Mouse (Mus musculus): ENCODE results near the gene Nfkbie. TPM values are rescaled to one million over a fixed set of nuclear protein-coding genes. Genes with fewer than 3 reads are reported as not detected.
A peak's percentile ranks its signal among the peaks of the same experiment; 100 is the strongest.

Gene Nfkbie
- polyA plus RNA-seq, 1 experiment = 12.5 TPM

GRCm38 (mm10) chr17:45578843-45579242 is 23.3 kb downstream of the Nfkbie start:
- H3K27me3 ChIP-seq (ENCODE audit: control insufficient read depth, insufficient read depth, low read length) = no peaks in the 10 kb centered on the region
- 76% methylated on average over 7 of the region's 7 CpGs for WGBS
- H3K4me1 ChIP-seq (ENCODE audit: control insufficient read depth, insufficient read depth, low read length) = peaks cover 11% of the 10 kb centered on the region
- TF ChIP-seq CTCF (IDR thresholded peaks at IDR 0.05; ENCODE audit: borderline replicate concordance, insufficient read depth, low read depth, low read length) (peak; percentile 44; the same call in 1 of the 2 replicates), POLR2A (IDR thresholded peaks at IDR 0.05; ENCODE audit: borderline replicate concordance, insufficient read depth, low read length) (no peak)
- H3K27ac ChIP-seq (ENCODE audit: insufficient read depth, low read length) = no peak overlapping the region
- DNase-seq = no peak
- H3K4me3 ChIP-seq (replicated peaks; ENCODE audit: insufficient read depth, low read depth, low read length) = no peak overlapping the region

- H3K4me1 ChIP-seq (ENCODE audit: control insufficient read depth, insufficient read depth, low read length) = peaks cover 16% of the 10 kb centered on the region
- DNase-seq = no peak
- H3K27ac ChIP-seq (ENCODE audit: insufficient read depth, low read length) = no peak overlapping the region
- no peak overlapping the region for H3K4me3 ChIP-seq (replicated peaks; ENCODE audit: insufficient read depth, low read depth, low read length)
- TF ChIP-seq POLR2A (IDR thresholded peaks at IDR 0.05; ENCODE audit: borderline replicate concordance, insufficient read depth, low read length) (no peak), CTCF (IDR thresholded peaks at IDR 0.05; ENCODE audit: borderline replicate concordance, insufficient read depth, low read depth, low read length) (no peak)
- H3K27me3 ChIP-seq (ENCODE audit: control insufficient read depth, insufficient read depth, low read length) = no peaks in the 10 kb centered on the region
- WGBS = 73% methylated on average over 4 of the region's 4 CpGs
These were observed 24.1 kb downstream of the Nfkbie start for GRCm38 (mm10) chr17:45579554-45579953.

- Histone ChIP-seq H3K27me3 (ENCODE audit: control insufficient read depth, insufficient read depth, low read length) (no peaks in the 10 kb centered on the region), H3K4me1 (ENCODE audit: control insufficient read depth, insufficient read depth, low read length) (peaks cover 23% of the 10 kb centered on the region), H3K4me3 (replicated peaks; ENCODE audit: insufficient read depth, low read depth, low read length) (no peak overlapping the region), H3K27ac (ENCODE audit: insufficient read depth, low read length) (0 out of 2 replicates have a peak overlapping the region, but pooled peaks have one; percentile 35)
- DNase-seq = no peak
- TF ChIP-seq CTCF (IDR thresholded peaks at IDR 0.05; ENCODE audit: borderline replicate concordance, insufficient read depth, low read depth, low read length) (no peak), POLR2A (IDR thresholded peaks at IDR 0.05; ENCODE audit: borderline replicate concordance, insufficient read depth, low read length) (no peak)
- 29% methylated on average over 12 of the region's 12 CpGs for WGBS
These were observed 25.5 kb downstream of the Nfkbie start for GRCm38 (mm10) chr17:45580958-45581477.

- 5% methylated on average over 2 of the region's 2 CpGs for WGBS
These were observed 26.1 kb downstream of the Nfkbie start for GRCm38 (mm10) chr17:45581567-45581983.

GRCm38 (mm10) chr17:45582188-45582587 is 26.7 kb downstream of the Nfkbie start:
- TF ChIP-seq CTCF (IDR thresholded peaks at IDR 0.05; ENCODE audit: borderline replicate concordance, insufficient read depth, low read depth, low read length) (no peak), POLR2A (IDR thresholded peaks at IDR 0.05; ENCODE audit: borderline replicate concordance, insufficient read depth, low read length) (no peak)
- Histone ChIP-seq H3K4me3 (replicated peaks; ENCODE audit: insufficient read depth, low read depth, low read length) (no peak overlapping the region), H3K27ac (ENCODE audit: insufficient read depth, low read length) (no peak overlapping the region), H3K27me3 (ENCODE audit: control insufficient read depth, insufficient read depth, low read length) (no peaks in the 10 kb centered on the region), H3K4me1 (ENCODE audit: control insufficient read depth, insufficient read depth, low read length) (peaks cover 23% of the 10 kb centered on the region)
- WGBS = 94% methylated on average over 6 of the region's 6 CpGs
- no peak for DNase-seq

More at GRCm38 (mm10) chr17:45581567-45581983, 26.1 kb downstream of the Nfkbie start:
- no peak overlapping the region for H3K27ac ChIP-seq (ENCODE audit: insufficient read depth, low read length)
- peak; percentile 71 for TF ChIP-seq CTCF (IDR thresholded peaks at IDR 0.05; ENCODE audit: borderline replicate concordance, insufficient read depth, low read depth, low read length)
- TF ChIP-seq POLR2A (IDR thresholded peaks at IDR 0.05; ENCODE audit: borderline replicate concordance, insufficient read depth, low read length) = no peak
- H3K4me1 ChIP-seq (ENCODE audit: control insufficient read depth, insufficient read depth, low read length) = peaks cover 23% of the 10 kb centered on the region
- H3K4me3 ChIP-seq (replicated peaks; ENCODE audit: insufficient read depth, low read depth, low read length) = no peak overlapping the region
- peak; percentile 74 for DNase-seq
- no peaks in the 10 kb centered on the region for H3K27me3 ChIP-seq (ENCODE audit: control insufficient read depth, insufficient read depth, low read length)

GRCm38 (mm10) chr17:45582715-45583355 is 27.3 kb downstream of the Nfkbie start:
- H3K4me3 ChIP-seq (replicated peaks; ENCODE audit: insufficient read depth, low read depth, low read length) = no peak overlapping the region
- DNase-seq = peak in 1 of 2 experiments; percentile 30
- WGBS = 66% methylated on average over 6 of the region's 6 CpGs
- no peak overlapping the region for H3K27ac ChIP-seq (ENCODE audit: insufficient read depth, low read length)
- H3K4me1 ChIP-seq (ENCODE audit: control insufficient read depth, insufficient read depth, low read length) = peaks cover 23% of the 10 kb centered on the region
- no peaks in the 10 kb centered on the region for H3K27me3 ChIP-seq (ENCODE audit: control insufficient read depth, insufficient read depth, low read length)
- TF ChIP-seq CTCF (IDR thresholded peaks at IDR 0.05; ENCODE audit: borderline replicate concordance, insufficient read depth, low read depth, low read length) (peak; percentile 52; the same call in 1 of the 2 replicates), POLR2A (IDR thresholded peaks at IDR 0.05; ENCODE audit: borderline replicate concordance, insufficient read depth, low read length) (no peak)

GRCm38 (mm10) chr17:45584096-45584896 is 28.8 kb downstream of the Nfkbie start:
- TF ChIP-seq POLR2A (IDR thresholded peaks at IDR 0.05; ENCODE audit: borderline replicate concordance, insufficient read depth, low read length) = no peak
- TF ChIP-seq CTCF (IDR thresholded peaks at IDR 0.05; ENCODE audit: borderline replicate concordance, insufficient read depth, low read depth, low read length) = no peak
- Histone ChIP-seq H3K4me3 (replicated peaks; ENCODE audit: insufficient read depth, low read depth, low read length) (no peak overlapping the region), H3K27ac (ENCODE audit: insufficient read depth, low read length) (peak overlapping the region; percentile 84), H3K27me3 (ENCODE audit: control insufficient read depth, insufficient read depth, low read length) (no peaks in the 10 kb centered on the region), H3K4me1 (ENCODE audit: control insufficient read depth, insufficient read depth, low read length) (peaks cover 31% of the 10 kb centered on the region)
- DNase-seq = peak; percentile 74 to 79
- 15% methylated on average over 12 of the region's 12 CpGs for WGBS
